Mouse (Mus musculus) embryonic facial prominence, embryonic 13.5 days (tissue): ENCODE measurements around the gene Kif26a. TPM values are rescaled to one million over a fixed set of nuclear protein-coding genes. Genes with fewer than 3 reads are reported as not detected.

Source experiments
- ATAC-seq: fragments of 200-750 bp; cut with Nextera tagmentation; 2 replicates; pipeline ENCODE4 v1.8.0; 2017; ENCODE audit warnings: low read depth; ENCODE audit not compliant: insufficient number of reproducible peaks, insufficient read depth, low FRiP score, low TSS enrichment
- H3K27ac ChIP-seq: fragments of 300-500 bp; sonication (generic); 2 replicates; pipeline ENCODE4 v1.5.1; 2015; ENCODE audit warnings: moderate library complexity, mild to moderate bottlenecking, inconsistent platforms
- H3K27me3 ChIP-seq: fragments of 300-500 bp; sonication (generic); 2 replicates; pipeline ENCODE4 v1.6.1; 2015; ENCODE audit warnings: mild to moderate bottlenecking, inconsistent platforms
- H3K36me3 ChIP-seq: fragments of 300-500 bp; sonication (generic); 2 replicates; pipeline ENCODE4 v1.6.1; 2015; ENCODE audit warnings: mild to moderate bottlenecking, inconsistent platforms
- H3K4me1 ChIP-seq: fragments of 300-500 bp; sonication (generic); 2 replicates; pipeline ENCODE4 v1.6.1; 2015; ENCODE audit warnings: inconsistent platforms
- H3K4me2 ChIP-seq: fragments of 300-500 bp; sonication (generic); 2 replicates; pipeline ENCODE4 v1.6.1; 2015; ENCODE audit warnings: moderate library complexity, mild to moderate bottlenecking, inconsistent platforms
- H3K4me3 ChIP-seq: fragments of 300-500 bp; sonication (generic); 2 replicates; pipeline ENCODE4 v1.5.1; 2015; ENCODE audit warnings: mild to moderate bottlenecking, inconsistent platforms
- H3K9ac ChIP-seq: fragments of 300-500 bp; sonication (generic); 2 replicates; pipeline ENCODE4 v1.6.1; 2015; ENCODE audit warnings: mild to moderate bottlenecking, inconsistent platforms
- H3K9me3 ChIP-seq: fragments of 300-500 bp; sonication (generic); 2 replicates; pipeline ENCODE4 v1.6.1; 2016; ENCODE audit warnings: inconsistent platforms
- WGBS: fragments of 180-500 bp; shearing (Covaris S2); methylation state at CpG from one replicate; pipeline ENCODE4 v1.1.7; 2015; ENCODE audit warnings: mixed read lengths; 5-methylcytosine and 5-hydroxymethylcytosine counted together
- polyA plus RNA-seq: library from polyadenylated mRNA; unstranded; fragments of >200 nt; fragmentation: Nextera tagmentation; extraction: Ambion mirVana; gene quantifications from 2 replicates; pipeline ENCODE4 v1.2.1, GENCODE M21; 2015

Gene Kif26a
- polyA plus RNA-seq, 1 experiment from 2014 or later = 7.2 TPM

- Histone ChIP-seq H3K36me3 (peaks cover 9% of the 10 kb centered on the region; the same call in 1 of the 2 replicates), H3K27ac (peak overlapping the region; percentile 66; the same call in 1 of the 2 replicates), H3K4me1 (peaks cover 94% of the 10 kb centered on the region), H3K9ac (peak overlapping the region; percentile 55; the same call in 1 of the 2 replicates), H3K4me2 (peak overlapping the region; percentile 40; the same call in 1 of the 2 replicates), H3K4me3 (no peak overlapping the region), H3K27me3 (no peaks in the 10 kb centered on the region), H3K9me3 (no peaks in the 10 kb centered on the region)
- ATAC-seq = no peak
- 17% methylated on average over 6 of the region's 6 CpGs for WGBS
These were observed 6.0 kb downstream of the Kif26a start for GRCm38 (mm10) chr12:112151980-112152362.

GRCm38 (mm10) chr12:112153597-112153996 lies 7.6 kb downstream of the Kif26a start:
- no peaks in the 10 kb centered on the region for H3K27me3 ChIP-seq
- H3K27ac ChIP-seq = peak overlapping the region; percentile 55; the same call in 1 of the 2 replicates
- WGBS = 67% methylated on average over 12 of the region's 12 CpGs
- H3K36me3 ChIP-seq = peaks cover 24% of the 10 kb centered on the region
- no peaks in the 10 kb centered on the region for H3K9me3 ChIP-seq
- H3K4me2 ChIP-seq = no peak overlapping the region
- H3K9ac ChIP-seq = no peak overlapping the region
- peaks cover 82% of the 10 kb centered on the region for H3K4me1 ChIP-seq
- no peak overlapping the region for H3K4me3 ChIP-seq
- no peak for ATAC-seq

GRCm38 (mm10) chr12:112154476-112154875 lies 8.5 kb downstream of the Kif26a start:
- no peak overlapping the region for H3K4me3 ChIP-seq
- WGBS = 31% methylated on average over 5 of the region's 5 CpGs
- H3K4me1 ChIP-seq = peaks cover 74% of the 10 kb centered on the region
- ATAC-seq = no peak
- no peak overlapping the region for H3K9ac ChIP-seq
- no peaks in the 10 kb centered on the region for H3K27me3 ChIP-seq
- H3K27ac ChIP-seq = peak overlapping the region; percentile 44; the same call in 1 of the 2 replicates
- H3K36me3 ChIP-seq = peaks cover 24% of the 10 kb centered on the region
- no peak overlapping the region for H3K4me2 ChIP-seq
- H3K9me3 ChIP-seq = no peaks in the 10 kb centered on the region

- Histone ChIP-seq H3K4me1 (peaks cover 64% of the 10 kb centered on the region), H3K9me3 (no peaks in the 10 kb centered on the region), H3K36me3 (peaks cover 30% of the 10 kb centered on the region), H3K27me3 (no peaks in the 10 kb centered on the region), H3K9ac (peak overlapping the region; percentile 1; the same call in 1 of the 2 replicates), H3K27ac (peak overlapping the region; percentile 44; the same call in 1 of the 2 replicates), H3K4me3 (no peak overlapping the region), H3K4me2 (no peak overlapping the region; the same call in 1 of the 2 replicates)
- 58% methylated on average over 16 of the region's 16 CpGs for WGBS
- ATAC-seq = no peak
These were observed 9.4 kb downstream of the Kif26a start for GRCm38 (mm10) chr12:112155218-112156051.

- Histone ChIP-seq H3K4me1 (peaks cover 50% of the 10 kb centered on the region), H3K4me2 (no peak overlapping the region), H3K27me3 (no peaks in the 10 kb centered on the region), H3K27ac (no peak overlapping the region), H3K9ac (0 out of 2 replicates have a peak overlapping the region, but pooled peaks have one; percentile 16), H3K4me3 (no peak overlapping the region), H3K9me3 (no peaks in the 10 kb centered on the region), H3K36me3 (peaks cover 30% of the 10 kb centered on the region)
- ATAC-seq = no peak
- WGBS = 71% methylated on average over 6 of the region's 6 CpGs
These were observed 10.8 kb downstream of the Kif26a start for GRCm38 (mm10) chr12:112156804-112157203.

- H3K4me3 ChIP-seq = no peak overlapping the region
- H3K9me3 ChIP-seq = no peaks in the 10 kb centered on the region
- peaks cover 24% of the 10 kb centered on the region for H3K36me3 ChIP-seq
- H3K9ac ChIP-seq = no peak overlapping the region
- 68% methylated on average over 8 of the region's 8 CpGs for WGBS
- ATAC-seq = no peak; the same call in 1 of the 2 replicates
- 0 out of 2 replicates have a peak overlapping the region, but pooled peaks have one; percentile 3 for H3K27ac ChIP-seq
- peaks cover 38% of the 10 kb centered on the region for H3K4me1 ChIP-seq
- no peak overlapping the region for H3K4me2 ChIP-seq
- H3K27me3 ChIP-seq = no peaks in the 10 kb centered on the region
These were observed 12.2 kb downstream of the Kif26a start for GRCm38 (mm10) chr12:112158246-112158645.

- Histone ChIP-seq H3K4me3 (no peak overlapping the region), H3K27me3 (no peaks in the 10 kb centered on the region), H3K4me1 (peaks cover 37% of the 10 kb centered on the region), H3K27ac (no peak overlapping the region), H3K4me2 (no peak overlapping the region), H3K36me3 (peaks cover 21% of the 10 kb centered on the region), H3K9ac (no peak overlapping the region), H3K9me3 (no peaks in the 10 kb centered on the region)
- no peak for ATAC-seq
These were observed 12.8 kb downstream of the Kif26a start for GRCm38 (mm10) chr12:112158784-112159183.

- Histone ChIP-seq H3K4me2 (no peak overlapping the region), H3K27ac (no peak overlapping the region), H3K36me3 (peaks cover 23% of the 10 kb centered on the region; the same call in 1 of the 2 replicates), H3K9ac (no peak overlapping the region), H3K4me3 (no peak overlapping the region), H3K4me1 (peaks cover 28% of the 10 kb centered on the region), H3K27me3 (no peaks in the 10 kb centered on the region), H3K9me3 (no peaks in the 10 kb centered on the region)
- ATAC-seq = no peak
- 33% methylated on average over 16 of the region's 16 CpGs for WGBS
These were observed 18.2 kb downstream of the Kif26a start for GRCm38 (mm10) chr12:112163981-112164839.

- Histone ChIP-seq H3K27ac (no peak overlapping the region), H3K9ac (no peak overlapping the region), H3K9me3 (no peaks in the 10 kb centered on the region), H3K36me3 (peaks cover 22% of the 10 kb centered on the region; the same call in 1 of the 2 replicates), H3K4me3 (no peak overlapping the region), H3K27me3 (no peaks in the 10 kb centered on the region), H3K4me2 (no peak overlapping the region), H3K4me1 (peaks cover 34% of the 10 kb centered on the region)
- WGBS = 70% methylated on average over 6 of the region's 6 CpGs
- no peak for ATAC-seq
These were observed 18.8 kb downstream of the Kif26a start for GRCm38 (mm10) chr12:112164840-112165219.

GRCm38 (mm10) chr12:112169240-112169639 lies 23.2 kb downstream of the Kif26a start:
- Histone ChIP-seq H3K9me3 (no peaks in the 10 kb centered on the region), H3K27me3 (no peaks in the 10 kb centered on the region), H3K9ac (no peak overlapping the region), H3K36me3 (peaks cover 41% of the 10 kb centered on the region), H3K4me1 (peaks cover 48% of the 10 kb centered on the region), H3K4me2 (no peak overlapping the region), H3K27ac (peak overlapping the region; percentile 12; the same call in 1 of the 2 replicates), H3K4me3 (no peak overlapping the region)
- WGBS = 65% methylated on average over 5 of the region's 5 CpGs
- no peak for ATAC-seq
